16 mouse cellular contexts compared by ENCODE assay signal in the genomic region with DNA sequence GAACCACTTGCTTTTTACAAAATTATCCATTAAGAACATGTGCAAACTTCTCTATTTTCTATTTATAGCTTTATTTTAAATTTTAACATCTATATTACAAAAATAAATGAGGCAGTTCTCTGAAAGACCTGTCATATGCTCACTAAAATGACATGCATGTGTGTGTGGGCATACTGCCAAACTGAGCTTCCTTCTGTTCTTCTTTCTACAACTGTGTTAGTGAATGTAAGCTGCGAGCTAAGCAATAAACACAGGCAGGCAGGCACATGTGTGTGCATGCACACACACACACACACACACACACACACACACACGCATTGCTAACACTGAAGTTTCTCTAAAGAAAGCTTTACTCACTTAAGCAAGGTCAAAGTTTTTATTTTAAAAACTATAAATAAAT.
DNase-seq lines count a peak whose midpoint lies in the region; ATAC-seq and TF ChIP-seq lines count a peak whose summit lies in the region.
"Had no signal": no experiment of that assay in that cellular context is flagged by ENCODE, and none has a peak within 500 bp of the region (broad histone marks: within the 10 kb centered on the region; RNA-seq: fewer than 3 reads in every experiment).

No protein-coding gene starts in this region.

- no peak overlapping the region for H3K4me2 ChIP-seq in embryonic facial prominence, embryonic 14.5 days (ENCODE audit: low read depth, low read length)
- H3K4me2 ChIP-seq: liver, embryonic 13.5 days had no signal

- TF ChIP-seq RAD21 in MEL (IDR thresholded peaks at IDR 0.05; ENCODE audit: low read depth, low read length), result no peak

- no peak overlapping the region for H3K4me3 ChIP-seq in embryonic facial prominence, embryonic 14.5 days (ENCODE audit: low read depth, low read length)
- no peak overlapping the region for H3K4me3 ChIP-seq in embryonic facial prominence, embryonic 10.5 days
- H3K4me3 ChIP-seq in MEL (ENCODE audit: control insufficient read depth in 1 of 2, insufficient read depth in 1 of 2, low read depth in 2 of 2, low read length in 2 of 2), result no peak overlapping the region
- H3K4me3 ChIP-seq: heart, adult 2 months; liver, embryonic 13.5 days had no signal

- no peak overlapping the region for H3K27ac ChIP-seq in embryonic facial prominence, embryonic 14.5 days (replicated peaks; ENCODE audit: low read depth, low read length)
- no peak overlapping the region for H3K27ac ChIP-seq in embryonic facial prominence, embryonic 10.5 days (replicated peaks)
- no peak overlapping the region for H3K27ac ChIP-seq in MEL (ENCODE audit: control insufficient read depth, low read depth, low read length)
- H3K27ac ChIP-seq: heart, adult 2 months; liver, embryonic 13.5 days had no signal

- no peaks in the 10 kb centered on the region for H3K79me2 ChIP-seq in MEL (ENCODE audit: control insufficient read depth, insufficient read depth, low read length, poor library complexity)

- intact Hi-C loops in left cerebral cortex, postnatal 14 days (cut with DNase I), result no loop called here

- TF ChIP-seq CTCF in MEL (IDR thresholded peaks at IDR 0.05 in 2 of 3, conservative IDR thresholded peaks at IDR 0.05 in 1 of 3; ENCODE audit: control insufficient read depth in 1 of 3, insufficient read depth in 1 of 3, low read depth in 2 of 3, low read length in 3 of 3, poor library complexity in 1 of 3, severe bottlenecking in 1 of 3), result no peak

- TF ChIP-seq POLR2A in MEL (IDR thresholded peaks at IDR 0.05; ENCODE audit: control insufficient read depth in 1 of 2, insufficient read depth in 1 of 2, low read depth in 1 of 2, low read length in 2 of 2, poor library complexity in 1 of 2), result no peak

- H3K9ac ChIP-seq in embryonic facial prominence, embryonic 14.5 days (ENCODE audit: low read depth, low read length), result no peak overlapping the region
- no peak overlapping the region for H3K9ac ChIP-seq in MEL (ENCODE audit: control insufficient read depth, low read depth, low read length, poor library complexity, severe bottlenecking)
- H3K9ac ChIP-seq: liver, embryonic 13.5 days had no signal

- no peaks in the 10 kb centered on the region for H3K9me3 ChIP-seq in embryonic facial prominence, embryonic 14.5 days (ENCODE audit: control insufficient read depth, low read length)
- no peaks in the 10 kb centered on the region for H3K9me3 ChIP-seq in embryonic facial prominence, embryonic 10.5 days
- H3K9me3 ChIP-seq in MEL (replicated peaks; ENCODE audit: insufficient read depth, low read length), result no peaks in the 10 kb centered on the region
- H3K9me3 ChIP-seq: liver, embryonic 13.5 days had no signal

- H3K36me3 ChIP-seq in embryonic facial prominence, embryonic 14.5 days (ENCODE audit: control insufficient read depth, insufficient read depth, low read length), result no peaks in the 10 kb centered on the region
- no peaks in the 10 kb centered on the region for H3K36me3 ChIP-seq in embryonic facial prominence, embryonic 10.5 days (replicated peaks)
- no peaks in the 10 kb centered on the region for H3K36me3 ChIP-seq in MEL (ENCODE audit: control insufficient read depth in 1 of 2, insufficient read depth in 2 of 2, low read length in 2 of 2)
- H3K36me3 ChIP-seq: liver, embryonic 13.5 days had no signal

- H3K4me1 ChIP-seq in embryonic facial prominence, embryonic 14.5 days (ENCODE audit: control insufficient read depth, insufficient read depth, low read length), result no peaks in the 10 kb centered on the region
- H3K4me1 ChIP-seq in embryonic facial prominence, embryonic 10.5 days, result no peaks in the 10 kb centered on the region
- no peaks in the 10 kb centered on the region for H3K4me1 ChIP-seq in MEL (ENCODE audit: control insufficient read depth in 1 of 2, insufficient read depth in 2 of 2, low read length in 2 of 2)
- H3K4me1 ChIP-seq: liver, embryonic 13.5 days had no signal

- no peaks in the 10 kb centered on the region for H3K27me3 ChIP-seq in embryonic facial prominence, embryonic 14.5 days (replicated peaks; ENCODE audit: control insufficient read depth, insufficient read depth, low read length)
- H3K27me3 ChIP-seq in embryonic facial prominence, embryonic 10.5 days (replicated peaks; ENCODE audit: low read depth, poor library complexity, severe bottlenecking), result no peaks in the 10 kb centered on the region
- no peaks in the 10 kb centered on the region for H3K27me3 ChIP-seq in MEL (ENCODE audit: control insufficient read depth in 1 of 2, insufficient read depth in 2 of 2, low read length in 2 of 2)
- H3K27me3 ChIP-seq: liver, embryonic 13.5 days had no signal

- no peak for ATAC-seq in embryonic facial prominence, embryonic 14.5 days (ENCODE audit: low read depth)
- ATAC-seq: hindbrain, embryonic 16.5 days had no signal

- 64% methylated on average over 2 of the region's 2 CpGs for WGBS in embryonic facial prominence, embryonic 14.5 days
- 87% methylated on average over 2 of the region's 2 CpGs for WGBS in embryonic facial prominence, embryonic 10.5 days

- TF ChIP-seq EP300 in MEL (IDR thresholded peaks at IDR 0.05; ENCODE audit: low read depth in 1 of 2, low read length in 2 of 2), result no peak

- peak; percentile 38 for DNase-seq in embryonic facial prominence, embryonic 14.5 days (ENCODE audit: low spot score)
- no peak for DNase-seq in embryonic facial prominence, embryonic 10.5 days (ENCODE audit: low spot score)
- peak; percentile 35 to 40 for DNase-seq in left cerebral cortex, postnatal 14 days (ENCODE audit: low spot score in 2 of 2)
- no peak for DNase-seq in left cerebral cortex, adult 11 months (ENCODE audit: low spot score)
- DNase-seq in MEL (ENCODE audit: low read depth, low spot score) (peak; percentile 2), liver (no peak)
- peak; percentile 72 for DNase-seq in cerebellum, adult 9-10 months
- no peak for DNase-seq in urinary bladder, postnatal 14 days (ENCODE audit: low spot score)
- DNase-seq: adrenal gland, adult 2 months; heart, adult 2 months; kidney, adult 9 months; liver, embryonic 13.5 days; lung, postnatal 10 days; spleen, adult 18-20 months; thymus, postnatal 36 days had no signal

TF ChIP-seq in MEL, 35 proteins besides CTCF, POLR2A, EP300 and RAD21:
- no peak for TF ChIP-seq MYC (IDR thresholded peaks at IDR 0.05; ENCODE audit: low read depth, low read length)
- no peak for TF ChIP-seq SIN3A (IDR thresholded peaks at IDR 0.05; ENCODE audit: low read length)
- TF ChIP-seq MEF2A (IDR thresholded peaks at IDR 0.05; ENCODE audit: extremely low read depth, insufficient replicate concordance, low read depth, low read length, poor library complexity, severe bottlenecking), result no peak
- no peak for TF ChIP-seq ZKSCAN1 (IDR thresholded peaks at IDR 0.05; ENCODE audit: low read depth, low read length)
- no peak for TF ChIP-seq KAT2A (conservative IDR thresholded peaks at IDR 0.05; ENCODE audit: low read depth, low read length)
- TF ChIP-seq BHLHE40 (IDR thresholded peaks at IDR 0.05; ENCODE audit: borderline replicate concordance, low read depth, low read length), result no peak
- TF ChIP-seq ZC3H11A (IDR thresholded peaks at IDR 0.05; ENCODE audit: low read depth, low read length), result no peak
- no peak for TF ChIP-seq GABPA (IDR thresholded peaks at IDR 0.05; ENCODE audit: low read depth, low read length)
- no peak for TF ChIP-seq CHD2 (IDR thresholded peaks at IDR 0.05; ENCODE audit: low read length)

Comparison
In these comparisons a context has a peak if more than half of its experiments do, and no peak if none do; other contexts are left out.
1. DNase-seq: peak in embryonic facial prominence, embryonic 14.5 days (single experiment), left cerebral cortex, postnatal 14 days (2 of 2), MEL (single experiment) and cerebellum, adult 9-10 months (single experiment); none in embryonic facial prominence, embryonic 10.5 days (single experiment), left cerebral cortex, adult 11 months (single experiment), liver (single experiment) and urinary bladder, postnatal 14 days (single experiment).